8 mouse cellular contexts compared by ENCODE assay signal in the genomic region with DNA sequence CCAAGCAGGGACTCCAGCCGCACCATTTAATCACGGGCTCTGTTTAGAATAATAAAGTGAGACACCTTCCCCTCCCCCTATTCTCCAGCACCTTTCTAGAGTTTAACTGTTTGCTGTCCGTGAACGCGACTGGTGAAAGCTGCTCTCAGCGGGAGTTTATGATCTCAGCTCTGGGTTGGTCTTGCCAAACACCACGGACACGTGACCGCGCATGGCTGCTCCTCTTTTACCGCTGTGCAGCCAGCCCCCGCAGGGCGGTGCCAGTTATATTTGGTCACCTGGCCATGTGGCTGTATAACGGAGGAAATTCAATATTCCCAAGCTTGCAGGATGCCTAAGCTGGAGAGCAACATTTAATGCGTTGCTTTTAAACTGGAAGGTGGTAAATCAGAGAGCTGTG. TPM values are rescaled to one million over a fixed set of nuclear protein-coding genes. Genes with fewer than 3 reads are reported as not detected.
DNase-seq lines count a peak whose midpoint lies in the region; ATAC-seq and TF ChIP-seq lines count a peak whose summit lies in the region.

A gene (minus strand): TSS at position 222 of the 400 bp plus-strand sequence.

- H3K79me2 ChIP-seq in myocyte (ENCODE audit: control insufficient read depth, insufficient read depth): no peaks in the 10 kb centered on the region

- peak within 1 kb of the TSS; percentile 60 for H3K9ac ChIP-seq in forebrain, embryonic 13.5 days
- H3K9ac ChIP-seq in heart, embryonic 16.5 days (ENCODE audit: low read length): peak within 1 kb of the TSS; percentile 65
- H3K9ac ChIP-seq in liver, embryonic 12.5 days: no peak within 1 kb of the TSS

- DNase-seq in brain, embryonic 18.5 days (ENCODE audit: low read depth, low spot score): peak; percentile 69
- DNase-seq in kidney, postnatal 25 days: peak; percentile 79 to 86
- DNase-seq in testis, postnatal 14 days (ENCODE audit: low spot score): peak; percentile 50

- peak; percentile 37 for TF ChIP-seq POLR2A in myocyte (IDR thresholded peaks at IDR 0.05; ENCODE audit: insufficient read length, low read depth)

- peak; percentile 97 for ATAC-seq in forebrain, embryonic 13.5 days
- ATAC-seq in heart, embryonic 16.5 days (replicated peaks; ENCODE audit: extremely low read depth, insufficient read depth, low FRiP score): peak; percentile 96
- ATAC-seq in liver, embryonic 12.5 days: peak; percentile 70

- H3K36me3 ChIP-seq in E14TG2a.4 (ENCODE audit: insufficient read depth, low read length): no peaks in the 10 kb centered on the region
- H3K36me3 ChIP-seq in forebrain, embryonic 13.5 days (ENCODE audit: poor library complexity, severe bottlenecking): no peaks in the 10 kb centered on the region
- no peaks in the 10 kb centered on the region for H3K36me3 ChIP-seq in heart, embryonic 16.5 days (ENCODE audit: control insufficient read depth, insufficient read depth)
- H3K36me3 ChIP-seq in liver, embryonic 12.5 days: no peaks in the 10 kb centered on the region
- no peaks in the 10 kb centered on the region for H3K36me3 ChIP-seq in myocyte (ENCODE audit: control insufficient read depth, insufficient read depth)

- peaks cover 21% of the 10 kb centered on the region for H3K4me1 ChIP-seq in E14TG2a.4 (replicated peaks; ENCODE audit: low read depth, low read length)
- H3K4me1 ChIP-seq in forebrain, embryonic 13.5 days: peaks cover 5% of the 10 kb centered on the region
- peaks cover 8% of the 10 kb centered on the region; the same call in 1 of the 2 replicates for H3K4me1 ChIP-seq in heart, embryonic 16.5 days (ENCODE audit: control insufficient read depth, insufficient read depth, low read length)
- no peaks in the 10 kb centered on the region for H3K4me1 ChIP-seq in liver, embryonic 12.5 days

- TF ChIP-seq CTCF in E14TG2a.4 (conservative IDR thresholded peaks at IDR 0.05; ENCODE audit: low read length): no peak

- H3K27me3 ChIP-seq in E14TG2a.4 (ENCODE audit: insufficient read depth, low read length): no peaks in the 10 kb centered on the region
- no peaks in the 10 kb centered on the region for H3K27me3 ChIP-seq in forebrain, embryonic 13.5 days
- H3K27me3 ChIP-seq in heart, embryonic 16.5 days (ENCODE audit: control insufficient read depth, insufficient read depth, low read length): no peaks in the 10 kb centered on the region
- H3K27me3 ChIP-seq in liver, embryonic 12.5 days (replicated peaks): no peaks in the 10 kb centered on the region
- H3K27me3 ChIP-seq in myocyte (ENCODE audit: control insufficient read depth, insufficient read depth, insufficient read length): no peaks in the 10 kb centered on the region

- H3K4me2 ChIP-seq in forebrain, embryonic 13.5 days: peak within 1 kb of the TSS; percentile 67
- peak within 1 kb of the TSS; percentile 86 for H3K4me2 ChIP-seq in heart, embryonic 16.5 days (ENCODE audit: low read depth, low read length)
- H3K4me2 ChIP-seq in liver, embryonic 12.5 days: peak within 1 kb of the TSS; percentile 46
- peak within 1 kb of the TSS; percentile 88 for H3K4me2 ChIP-seq in myocyte (ENCODE audit: low read depth)

- under 1% methylated on average over 15 of the region's 15 CpGs for WGBS in forebrain, embryonic 13.5 days
- under 1% methylated on average over 15 of the region's 15 CpGs for WGBS in heart, embryonic 16.5 days
- WGBS in liver, embryonic 12.5 days (ENCODE audit: insufficient replicate concordance): under 1% methylated on average over 15 of the region's 15 CpGs

- 0 out of 2 replicates have a peak within 1 kb of the TSS, but pooled peaks have one; percentile 8 for H3K27ac ChIP-seq in forebrain, embryonic 13.5 days
- H3K27ac ChIP-seq in heart, embryonic 16.5 days (ENCODE audit: low read length): peak within 1 kb of the TSS; percentile 51
- H3K27ac ChIP-seq in liver, embryonic 12.5 days: peak within 1 kb of the TSS; percentile 75

- H3K4me3 ChIP-seq in E14TG2a.4 (replicated peaks; ENCODE audit: low read length) (peak within 1 kb of the TSS; percentile 43), myocyte (peak within 1 kb of the TSS; percentile 33)
- H3K4me3 ChIP-seq in forebrain, embryonic 13.5 days: peak within 1 kb of the TSS; percentile 43
- peak within 1 kb of the TSS; percentile 60 for H3K4me3 ChIP-seq in heart, embryonic 16.5 days (ENCODE audit: low read length)
- peak within 1 kb of the TSS; percentile 24 for H3K4me3 ChIP-seq in liver, embryonic 12.5 days

- no peak within 1 kb of the TSS for H3ac ChIP-seq in myocyte (ENCODE audit: control insufficient read depth, insufficient read length)

- no peaks in the 10 kb centered on the region for H3K9me3 ChIP-seq in E14TG2a.4 (ENCODE audit: low read length)
- no peaks in the 10 kb centered on the region for H3K9me3 ChIP-seq in forebrain, embryonic 13.5 days (replicated peaks)
- H3K9me3 ChIP-seq in heart, embryonic 16.5 days (replicated peaks; ENCODE audit: control insufficient read depth, low read length): no peaks in the 10 kb centered on the region
- H3K9me3 ChIP-seq in liver, embryonic 12.5 days (replicated peaks): no peaks in the 10 kb centered on the region

TF ChIP-seq in myocyte, 11 proteins besides CTCF, POLR2A, EP300 and RAD21:
- TF ChIP-seq USF1 (IDR thresholded peaks at IDR 0.05; ENCODE audit: low read depth) (peak; percentile 97), CEBPB (IDR thresholded peaks at IDR 0.05; ENCODE audit: insufficient read depth, poor library complexity, severe bottlenecking) (0 out of 2 replicates have a peak, but pooled peaks have one; percentile 46), POLR2AphosphoS2 (IDR thresholded peaks at IDR 0.05; ENCODE audit: insufficient read length, low read depth) (no peak), MAX (IDR thresholded peaks at IDR 0.05; ENCODE audit: low read depth) (no peak), E2F4 (IDR thresholded peaks at IDR 0.05; ENCODE audit: insufficient read depth) (peak; percentile 8), REST (IDR thresholded peaks at IDR 0.05; ENCODE audit: insufficient read depth, insufficient read length) (no peak), TCF12 (IDR thresholded peaks at IDR 0.05; ENCODE audit: insufficient read depth, poor library complexity, severe bottlenecking) (no peak), MYOD1 (IDR thresholded peaks at IDR 0.05; ENCODE audit: control insufficient read depth in 1 of 3, insufficient read length in 2 of 3, low read depth in 2 of 3) (peak in 1 of 3 experiments; percentile 63), MYOG (IDR thresholded peaks at IDR 0.05; ENCODE audit: control insufficient read depth in 1 of 3, insufficient read depth in 1 of 3, insufficient read length in 2 of 3, low read depth in 2 of 3) (peak in 1 of 3 experiments; percentile 56)
TF ChIP-seq in myocyte: peak in this region for 5.

RNA-seq across cellular contexts. Expression of the gene that starts here (rescaled TPM):
- polyA plus RNA-seq in forebrain, embryonic 13.5 days (2015; fragmentation: Nextera tagmentation; extraction: Ambion mirVana): 0.63 and 0.82 TPM in 2 replicates
- polyA plus RNA-seq in heart, embryonic 16.5 days (2015; fragmentation: Nextera tagmentation; extraction: Ambion mirVana): 1.0 and 1.1 TPM in 2 replicates
- polyA plus RNA-seq in liver, embryonic 12.5 days (2016; fragmentation: Nextera tagmentation; extraction: Ambion mirVana): 5.2 TPM in 2 replicates
- 2.1 TPM for polyA plus RNA-seq in myocyte (2012; fragmentation: generic; extraction: Trizol)

Comparison
In these comparisons a context has a peak if more than half of its experiments do, and no peak if none do; other contexts are left out.
1. Peak in every context shown above with its lines: DNase-seq, ATAC-seq, H3K4me3 ChIP-seq and H3K27ac ChIP-seq.
2. Peak in ATAC-seq, H3K4me3 ChIP-seq, H3K27ac ChIP-seq, H3K9ac ChIP-seq and H3K4me2 ChIP-seq in forebrain, embryonic 13.5 days; RNA of the gene not detected or under 1 TPM.
3. H3K27ac ChIP-seq: peak in every context shown above with its lines; median percentile 75 in liver, embryonic 12.5 days; 51 in heart, embryonic 16.5 days; 8 in forebrain, embryonic 13.5 days.